Mouse (Mus musculus) myocyte (in vitro differentiated cells): Measurements from ENCODE around the gene Scarf1.

ENCODE experiments used
- E2F4 ChIP-seq: IDR thresholded peaks from one replicate; pipeline ENCODE4 v1.6.1; 2011; ENCODE audit warnings: mild to moderate bottlenecking, control low read depth, moderate library complexity; ENCODE audit not compliant: insufficient read depth
- MAX ChIP-seq: IDR thresholded peaks from one replicate; pipeline ENCODE4 v1.6.1; 2011; ENCODE audit warnings: low read depth, mild to moderate bottlenecking, control low read depth
- MYOD1 ChIP-seq, 3 experiments: IDR thresholded peaks; one replicate each; pipeline ENCODE4 v1.6.1; 2011; ENCODE audit warnings: control low read depth in 2 of 3, low read depth in 2 of 3, mild to moderate bottlenecking in 2 of 3, moderate library complexity in 1 of 3; ENCODE audit not compliant: insufficient read length in 2 of 3, control insufficient read depth in 1 of 3
- MYOG ChIP-seq, 3 experiments: IDR thresholded peaks; one replicate each; pipeline ENCODE4 v1.6.1; 2011; ENCODE audit warnings: control low read depth in 2 of 3, low read depth in 2 of 3, mild to moderate bottlenecking in 2 of 3; ENCODE audit not compliant: insufficient read length in 2 of 3, control insufficient read depth in 1 of 3, insufficient read depth in 1 of 3
- POLR2A ChIP-seq: IDR thresholded peaks from one replicate; pipeline ENCODE4 v1.6.1; 2011; ENCODE audit warnings: low read depth, mild to moderate bottlenecking, control low read depth, moderate library complexity; ENCODE audit not compliant: insufficient read length
- TCF12 ChIP-seq: IDR thresholded peaks from one replicate; pipeline ENCODE4 v1.6.1; 2011; ENCODE audit warnings: mild to moderate bottlenecking, control low read depth; ENCODE audit not compliant: poor library complexity, insufficient read depth, severe bottlenecking
- USF1 ChIP-seq: IDR thresholded peaks from one replicate; pipeline ENCODE4 v1.6.1; 2011; ENCODE audit warnings: low read depth, mild to moderate bottlenecking, control low read depth, moderate library complexity

DNA sequence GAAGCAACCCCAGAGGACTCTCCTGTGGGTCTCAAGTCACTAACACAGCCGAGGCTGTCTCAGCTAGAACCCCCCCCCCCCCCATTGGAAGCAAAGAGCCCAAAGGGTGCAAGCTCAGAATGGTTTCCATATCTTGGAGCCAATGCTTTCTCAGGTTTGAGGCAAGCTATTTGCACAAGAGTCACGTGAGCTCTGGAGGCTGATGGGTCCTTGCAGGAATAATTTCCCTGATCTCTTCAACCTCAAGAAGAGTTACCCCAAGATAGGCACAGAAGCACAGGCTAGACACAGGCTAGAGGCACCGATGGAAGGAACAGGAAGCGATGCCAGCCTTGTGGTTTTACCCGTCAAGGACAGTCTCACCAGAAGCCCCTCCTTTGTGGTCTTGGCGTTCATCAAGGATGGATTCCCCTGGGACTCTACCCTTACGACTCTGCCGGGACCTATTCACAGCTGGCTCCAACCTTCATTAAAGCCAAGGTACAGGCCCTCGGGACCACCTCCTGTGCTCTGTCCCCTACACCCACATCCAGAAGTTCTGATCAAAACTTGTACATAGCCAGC, 62.3 kb downstream of the Scarf1 start:
- TF ChIP-seq USF1, result peak; percentile 35
- TF ChIP-seq TCF12, result no peak
- TF ChIP-seq POLR2A, result no peak
- TF ChIP-seq MAX, result no peak
- TF ChIP-seq MYOD1 (IDR thresholded peaks at IDR 0.05; ENCODE audit: control insufficient read depth in 1 of 3, insufficient read length in 2 of 3, low read depth in 2 of 3), result no peak
- no peak for TF ChIP-seq E2F4
- TF ChIP-seq MYOG (IDR thresholded peaks at IDR 0.05; ENCODE audit: control insufficient read depth in 1 of 3, insufficient read depth in 1 of 3, insufficient read length in 2 of 3, low read depth in 2 of 3), result no peak
